Mouse (Mus musculus): Measurements from ENCODE around the gene Slc25a18. TPM values are rescaled to one million over a fixed set of nuclear protein-coding genes. Genes with fewer than 3 reads are reported as not detected.

Slc25a18 gene
- polyA plus RNA-seq (2012; fragmentation: generic; extraction: Trizol): 0.07 TPM
- long read RNA-seq, experiment 1: 0 reads
- long read RNA-seq, experiment 2: 0 reads

- no peak for TF ChIP-seq FOSL1 (IDR thresholded peaks at IDR 0.05; ENCODE audit: insufficient read depth, low read length, poor library complexity, severe bottlenecking)
- TF ChIP-seq CTCF (IDR thresholded peaks at IDR 0.05; ENCODE audit: control insufficient read depth, insufficient read depth, insufficient read length): no peak
- TF ChIP-seq USF1 (IDR thresholded peaks at IDR 0.05; ENCODE audit: low read depth): no peak
- TF ChIP-seq CEBPB (IDR thresholded peaks at IDR 0.05; ENCODE audit: low read depth): no peak
- no peak within 1 kb of the TSS for H3K4me3 ChIP-seq (ENCODE audit: insufficient read depth, poor library complexity, severe bottlenecking)
These were observed at the start of gene Slc25a18 for GRCm38 (mm10) chr6:120773149-120773628. Gene Slc25a18 (plus strand): TSS chr6:120773578.

GRCm38 (mm10) chr6:120725986-120726385, 47.4 kb upstream of the Slc25a18 start:
- Histone ChIP-seq H3ac (ENCODE audit: control insufficient read depth, insufficient read length, low read depth) (no peak overlapping the region), H3K36me3 (ENCODE audit: control insufficient read depth, insufficient read depth) (no peaks in the 10 kb centered on the region), H3K79me3 (ENCODE audit: low read depth) (no peaks in the 10 kb centered on the region), H3K4me3 (ENCODE audit: insufficient read depth, poor library complexity, severe bottlenecking) (no peak overlapping the region), H3K27me3 (ENCODE audit: control insufficient read depth, insufficient read depth, insufficient read length) (peaks cover 12% of the 10 kb centered on the region), H3K79me2 (ENCODE audit: control insufficient read depth, insufficient read depth) (no peaks in the 10 kb centered on the region)
- TF ChIP-seq USF1 (IDR thresholded peaks at IDR 0.05; ENCODE audit: low read depth): no peak
- TF ChIP-seq CEBPB (IDR thresholded peaks at IDR 0.05; ENCODE audit: low read depth): no peak
- TF ChIP-seq MYOD1 (IDR thresholded peaks at IDR 0.05; ENCODE audit: control insufficient read depth, insufficient read length, low read depth): no peak
- no peak for TF ChIP-seq FOSL1 (IDR thresholded peaks at IDR 0.05; ENCODE audit: insufficient read depth, low read length, poor library complexity, severe bottlenecking)
- no peak for TF ChIP-seq MYOG (IDR thresholded peaks at IDR 0.05; ENCODE audit: control insufficient read depth, extremely low read depth, insufficient read length)
- TF ChIP-seq MAX (IDR thresholded peaks at IDR 0.05): no peak
- TF ChIP-seq CTCF (IDR thresholded peaks at IDR 0.05; ENCODE audit: control insufficient read depth, insufficient read depth, insufficient read length): no peak

More at GRCm38 (mm10) chr6:120773149-120773628, at the start of gene Slc25a18:
- H3K36me3 ChIP-seq (ENCODE audit: control insufficient read depth, insufficient read depth): no peaks in the 10 kb centered on the region
- H3K79me2 ChIP-seq (ENCODE audit: control insufficient read depth, insufficient read depth): no peaks in the 10 kb centered on the region
- H3K79me3 ChIP-seq (ENCODE audit: low read depth): no peaks in the 10 kb centered on the region
- no peak within 1 kb of the TSS for H3ac ChIP-seq (ENCODE audit: control insufficient read depth, insufficient read length, low read depth)
- no peaks in the 10 kb centered on the region for H3K27me3 ChIP-seq (ENCODE audit: control insufficient read depth, insufficient read depth, insufficient read length)

GRCm38 (mm10) chr6:120736011-120736410, 37.4 kb upstream of the Slc25a18 start:
- TF ChIP-seq MYOD1 (IDR thresholded peaks at IDR 0.05; ENCODE audit: control insufficient read depth, insufficient read length, low read depth): no peak
- no peak for TF ChIP-seq CTCF (IDR thresholded peaks at IDR 0.05; ENCODE audit: control insufficient read depth, insufficient read depth, insufficient read length)
- Histone ChIP-seq H3K27me3 (ENCODE audit: control insufficient read depth, insufficient read depth, insufficient read length) (peaks cover 8% of the 10 kb centered on the region), H3K79me3 (ENCODE audit: low read depth) (no peaks in the 10 kb centered on the region), H3K79me2 (ENCODE audit: control insufficient read depth, insufficient read depth) (no peaks in the 10 kb centered on the region), H3K36me3 (ENCODE audit: control insufficient read depth, insufficient read depth) (no peaks in the 10 kb centered on the region), H3K4me3 (ENCODE audit: insufficient read depth, poor library complexity, severe bottlenecking) (no peak overlapping the region), H3ac (ENCODE audit: control insufficient read depth, insufficient read length, low read depth) (no peak overlapping the region)

- peaks cover 8% of the 10 kb centered on the region for H3K27me3 ChIP-seq (ENCODE audit: control insufficient read depth, insufficient read depth, insufficient read length)
- no peak overlapping the region for H3ac ChIP-seq (ENCODE audit: control insufficient read depth, insufficient read length, low read depth)
- TF ChIP-seq MAX (IDR thresholded peaks at IDR 0.05) (no peak), CTCF (IDR thresholded peaks at IDR 0.05; ENCODE audit: control insufficient read depth, insufficient read depth, insufficient read length) (peak; percentile 33)
- no peaks in the 10 kb centered on the region for H3K79me2 ChIP-seq (ENCODE audit: control insufficient read depth, insufficient read depth)
- H3K36me3 ChIP-seq (ENCODE audit: control insufficient read depth, insufficient read depth): no peaks in the 10 kb centered on the region
- H3K79me3 ChIP-seq (ENCODE audit: low read depth): no peaks in the 10 kb centered on the region
- no peak overlapping the region for H3K4me3 ChIP-seq (ENCODE audit: insufficient read depth, poor library complexity, severe bottlenecking)
These were observed 36.8 kb upstream of the Slc25a18 start for GRCm38 (mm10) chr6:120736566-120736965.

GRCm38 (mm10) chr6:120743130-120743529, 30.2 kb upstream of the Slc25a18 start:
- H3K36me3 ChIP-seq (ENCODE audit: control insufficient read depth, insufficient read depth): no peaks in the 10 kb centered on the region
- H3K27me3 ChIP-seq (ENCODE audit: control insufficient read depth, insufficient read depth, insufficient read length): peaks cover 16% of the 10 kb centered on the region
- H3K4me3 ChIP-seq (ENCODE audit: insufficient read depth, poor library complexity, severe bottlenecking): no peak overlapping the region
- TF ChIP-seq CEBPB (IDR thresholded peaks at IDR 0.05; ENCODE audit: low read depth): no peak
- TF ChIP-seq FOSL1 (IDR thresholded peaks at IDR 0.05; ENCODE audit: insufficient read depth, low read length, poor library complexity, severe bottlenecking): no peak
- TF ChIP-seq MAX (IDR thresholded peaks at IDR 0.05): no peak
- TF ChIP-seq MYOG (IDR thresholded peaks at IDR 0.05; ENCODE audit: control insufficient read depth, extremely low read depth, insufficient read length): no peak
- no peak for TF ChIP-seq CTCF (IDR thresholded peaks at IDR 0.05; ENCODE audit: control insufficient read depth, insufficient read depth, insufficient read length)
- no peak for TF ChIP-seq USF1 (IDR thresholded peaks at IDR 0.05; ENCODE audit: low read depth)
- TF ChIP-seq MYOD1 (IDR thresholded peaks at IDR 0.05; ENCODE audit: control insufficient read depth, insufficient read length, low read depth): no peak
- no peaks in the 10 kb centered on the region for H3K79me3 ChIP-seq (ENCODE audit: low read depth)
- H3K79me2 ChIP-seq (ENCODE audit: control insufficient read depth, insufficient read depth): no peaks in the 10 kb centered on the region
- no peak overlapping the region for H3ac ChIP-seq (ENCODE audit: control insufficient read depth, insufficient read length, low read depth)

GRCm38 (mm10) chr6:120744266-120744665, 29.1 kb upstream of the Slc25a18 start:
- Histone ChIP-seq H3K36me3 (ENCODE audit: control insufficient read depth, insufficient read depth) (no peaks in the 10 kb centered on the region), H3K27me3 (ENCODE audit: control insufficient read depth, insufficient read depth, insufficient read length) (peaks cover 13% of the 10 kb centered on the region), H3K4me3 (ENCODE audit: insufficient read depth, poor library complexity, severe bottlenecking) (no peak overlapping the region), H3ac (ENCODE audit: control insufficient read depth, insufficient read length, low read depth) (no peak overlapping the region), H3K79me2 (ENCODE audit: control insufficient read depth, insufficient read depth) (no peaks in the 10 kb centered on the region), H3K79me3 (ENCODE audit: low read depth) (no peaks in the 10 kb centered on the region)
- TF ChIP-seq MYOG (IDR thresholded peaks at IDR 0.05; ENCODE audit: control insufficient read depth, extremely low read depth, insufficient read length) (no peak), MYOD1 (IDR thresholded peaks at IDR 0.05; ENCODE audit: control insufficient read depth, insufficient read length, low read depth) (no peak), USF1 (IDR thresholded peaks at IDR 0.05; ENCODE audit: low read depth) (no peak), MAX (IDR thresholded peaks at IDR 0.05) (no peak), CEBPB (IDR thresholded peaks at IDR 0.05; ENCODE audit: low read depth) (no peak), CTCF (IDR thresholded peaks at IDR 0.05; ENCODE audit: control insufficient read depth, insufficient read depth, insufficient read length) (no peak), FOSL1 (IDR thresholded peaks at IDR 0.05; ENCODE audit: insufficient read depth, low read length, poor library complexity, severe bottlenecking) (no peak)

All from C2C12 (cell line).